Mouse (Mus musculus) thymus, adult 2 months (tissue): ENCODE measurements around the gene Tuft1. TPM values are rescaled to one million over a fixed set of nuclear protein-coding genes. Genes with fewer than 3 reads are reported as not detected.
A peak's percentile ranks its signal among the peaks of the same experiment; 100 is the strongest.

Experiments used
- DNase-seq: peaks from one replicate; pipeline ENCODE4 v3.0.0; 2021
- H3K27ac ChIP-seq: fragments of 200-500 bp; 2 replicates; pipeline ENCODE4 v1.5.1; 2012; ENCODE audit warnings: low read length, control low read depth; ENCODE audit not compliant: control insufficient read depth, insufficient read depth
- H3K27me3 ChIP-seq: fragments of 200-500 bp; 2 replicates; pipeline ENCODE4 v1.6.1; 2012; ENCODE audit warnings: mild to moderate bottlenecking, low read length, moderate library complexity, mixed read lengths; ENCODE audit not compliant: control insufficient read depth, insufficient read depth
- H3K36me3 ChIP-seq: fragments of 200-500 bp; 2 replicates; pipeline ENCODE4 v1.6.1; 2012; ENCODE audit warnings: mild to moderate bottlenecking, low read length, moderate library complexity; ENCODE audit not compliant: control insufficient read depth, insufficient read depth
- H3K4me1 ChIP-seq: fragments of 200-500 bp; replicated peaks from 2 replicates; pipeline ENCODE4 v1.6.1; 2012; ENCODE audit warnings: low read length; ENCODE audit not compliant: control insufficient read depth, insufficient read depth
- H3K4me3 ChIP-seq: fragments of 200-500 bp; 2 replicates; pipeline ENCODE4 v1.5.1; 2012; ENCODE audit warnings: mild to moderate bottlenecking, low read length, control low read depth, moderate library complexity; ENCODE audit not compliant: control insufficient read depth, insufficient read depth
- CTCF ChIP-seq: fragments of 200-500 bp; IDR thresholded peaks from 2 replicates; pipeline ENCODE4 v1.5.1; 2012; ENCODE audit warnings: mild to moderate bottlenecking, control low read depth, low read length, moderate library complexity, borderline replicate concordance; ENCODE audit not compliant: control insufficient read depth, poor library complexity, insufficient read depth; ENCODE audit errors: extremely low read depth
- POLR2A ChIP-seq: fragments of 200-500 bp; IDR thresholded peaks from 2 replicates; pipeline ENCODE4 v1.6.1; 2012; ENCODE audit warnings: mild to moderate bottlenecking, low read length, control low read depth, moderate library complexity; ENCODE audit not compliant: control insufficient read depth, poor library complexity, insufficient read depth; ENCODE audit errors: extremely low read depth
- whole genome bisulfite sequencing: fragments of 180-500 bp; shearing (Covaris S2); methylation state at CpG from one replicate; pipeline ENCODE4 v1.1.7; 2018; 5-methylcytosine and 5-hydroxymethylcytosine counted together
- polyA plus RNA-seq: library from polyadenylated mRNA; depleted of rRNA; stranded (reverse); fragments of >200 nt; gene quantifications from 2 replicates; pipeline ENCODE4 v1.2.3, GENCODE M21; 2012

The Tuft1 gene
- polyA plus RNA-seq, 1 experiment = 10.1 TPM

DNA sequence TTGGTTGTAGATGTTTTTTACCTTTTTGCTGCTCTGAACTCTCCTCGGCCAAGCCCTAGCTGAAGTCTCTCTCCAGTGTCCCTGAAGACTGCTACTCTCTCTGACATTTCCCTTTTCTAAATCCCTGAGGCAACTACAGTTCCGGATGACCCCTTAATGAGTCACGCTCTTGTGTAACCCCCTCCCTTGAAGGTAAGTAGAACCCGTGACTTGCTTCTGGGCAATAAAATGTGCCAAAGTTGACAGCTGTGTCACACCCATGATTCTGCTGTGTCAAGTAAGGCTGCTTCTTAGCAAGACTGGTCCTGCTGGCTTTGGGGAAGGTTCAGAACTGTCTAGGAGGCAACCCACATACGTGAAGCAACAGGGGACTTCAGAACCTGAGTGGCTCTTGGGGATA, 70.7 kb downstream of the Tuft1 start:
- no peak for TF ChIP-seq POLR2A
- TF ChIP-seq CTCF = no peak
- H3K4me3 ChIP-seq = no peak overlapping the region

DNA sequence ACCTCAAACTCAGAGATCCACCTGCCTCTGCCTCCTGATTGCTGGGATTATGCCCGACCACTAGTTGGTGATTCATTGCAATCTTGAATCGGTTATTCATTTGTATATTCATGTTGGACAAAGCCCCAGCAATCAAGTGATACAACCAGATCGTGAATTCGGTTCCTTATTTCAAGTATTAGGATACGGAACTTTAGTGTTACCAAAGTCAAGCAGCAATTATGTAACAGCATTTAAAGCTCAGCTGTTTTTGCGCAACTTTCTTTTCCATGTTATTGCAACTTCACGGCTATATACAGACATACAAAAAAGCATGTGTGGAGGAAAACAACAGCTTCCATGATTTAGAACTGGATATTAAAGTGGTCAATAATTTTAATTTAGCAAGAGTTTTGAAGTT, 75.7 kb downstream of the Tuft1 start:
- Histone ChIP-seq H3K4me1 (peaks cover 10% of the 10 kb centered on the region), H3K36me3 (no peaks in the 10 kb centered on the region), H3K4me3 (no peak overlapping the region), H3K27me3 (no peaks in the 10 kb centered on the region), H3K27ac (no peak overlapping the region)
- DNase-seq = no peak
- TF ChIP-seq CTCF (no peak), POLR2A (no peak)
- 74% methylated on average over 7 of the region's 7 CpGs for WGBS

More for the DNA sequence above, 70.7 kb downstream of the Tuft1 start:
- 0 out of 2 replicates have a peak, but pooled peaks cover 2% of the 10 kb centered on the region for H3K4me1 ChIP-seq
- 90% methylated on average over 5 of the region's 5 CpGs for WGBS
- H3K36me3 ChIP-seq = no peaks in the 10 kb centered on the region
- no peak overlapping the region for H3K27ac ChIP-seq
- no peaks in the 10 kb centered on the region for H3K27me3 ChIP-seq
- no peak for DNase-seq

DNA sequence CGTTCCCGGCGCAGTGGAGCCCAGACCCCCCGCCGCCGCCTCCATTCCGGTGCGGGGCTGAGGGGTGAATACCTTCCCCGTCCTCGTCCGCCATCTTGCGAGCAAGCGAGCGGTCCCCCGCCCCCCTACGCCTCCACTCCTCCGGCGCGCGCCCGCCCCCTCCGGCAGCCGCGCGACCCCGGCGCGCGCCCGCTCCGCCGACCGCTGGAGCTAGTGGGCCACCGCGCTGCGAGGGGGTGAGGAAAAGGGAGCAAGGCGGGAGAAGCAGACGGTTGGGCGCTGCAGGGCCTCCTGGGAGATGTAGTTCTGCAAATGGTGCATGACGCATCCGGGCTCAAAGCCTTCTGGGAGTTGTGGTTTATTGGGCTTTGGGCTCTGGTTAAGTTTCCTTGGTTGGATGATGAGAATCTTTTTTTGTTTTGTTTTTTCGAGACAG, 76.2 kb downstream of the Tuft1 start, which contains the start of gene Snx27:
Snx27 (minus strand) TSS at position 261 of the 436 bp plus-strand sequence.
- no peaks in the 10 kb centered on the region for H3K36me3 ChIP-seq
- peak; percentile 92 for DNase-seq
- no peaks in the 10 kb centered on the region for H3K27me3 ChIP-seq
- peak within 1 kb of the TSS; percentile 79 for H3K4me3 ChIP-seq
- no peak within 1 kb of the TSS for H3K27ac ChIP-seq
- WGBS = under 1% methylated on average over 36 of the region's 42 CpGs
- peaks cover 10% of the 10 kb centered on the region for H3K4me1 ChIP-seq
- TF ChIP-seq CTCF (no peak), POLR2A (peak; percentile 72)

DNA sequence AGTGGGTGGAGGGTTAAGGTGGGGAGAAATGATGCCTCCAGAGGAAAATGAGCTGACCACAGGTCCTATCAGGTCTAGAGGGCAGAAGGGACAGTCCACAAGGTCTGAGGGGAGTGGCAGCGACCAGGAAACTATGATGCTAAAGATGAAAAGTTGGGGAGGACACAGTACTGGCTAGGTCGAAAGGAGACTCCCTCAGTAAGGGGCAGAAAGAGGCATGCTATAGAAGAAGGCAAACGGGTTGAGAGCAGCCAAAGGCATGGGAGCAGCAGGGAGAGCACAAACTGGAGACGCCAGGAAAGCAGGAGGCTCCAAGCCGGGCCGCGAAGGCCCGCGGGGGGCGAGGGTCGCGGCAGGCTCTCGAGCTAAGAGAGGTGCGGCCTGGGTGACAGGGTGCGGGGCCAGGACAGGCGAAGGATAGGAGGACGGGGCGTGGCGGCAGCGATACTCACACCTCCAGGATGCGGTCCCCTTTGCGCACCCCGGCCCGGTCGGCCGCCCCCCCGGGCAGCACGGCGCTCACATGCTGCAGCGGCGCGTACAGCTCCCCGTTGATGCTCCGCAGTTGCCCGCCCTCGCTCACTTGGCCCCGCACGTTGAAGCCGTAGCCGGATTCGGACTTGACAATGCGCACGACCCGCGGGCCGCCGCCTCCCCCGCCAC, 76.7 kb downstream of the Tuft1 start:
- TF ChIP-seq POLR2A (no peak), CTCF (no peak)
- Histone ChIP-seq H3K27ac (no peak overlapping the region), H3K4me1 (peaks cover 10% of the 10 kb centered on the region), H3K4me3 (peak overlapping the region; percentile 79), H3K27me3 (no peaks in the 10 kb centered on the region), H3K36me3 (no peaks in the 10 kb centered on the region)
- 0% methylated on average over 44 of the region's 48 CpGs for WGBS
- no peak for DNase-seq

DNA sequence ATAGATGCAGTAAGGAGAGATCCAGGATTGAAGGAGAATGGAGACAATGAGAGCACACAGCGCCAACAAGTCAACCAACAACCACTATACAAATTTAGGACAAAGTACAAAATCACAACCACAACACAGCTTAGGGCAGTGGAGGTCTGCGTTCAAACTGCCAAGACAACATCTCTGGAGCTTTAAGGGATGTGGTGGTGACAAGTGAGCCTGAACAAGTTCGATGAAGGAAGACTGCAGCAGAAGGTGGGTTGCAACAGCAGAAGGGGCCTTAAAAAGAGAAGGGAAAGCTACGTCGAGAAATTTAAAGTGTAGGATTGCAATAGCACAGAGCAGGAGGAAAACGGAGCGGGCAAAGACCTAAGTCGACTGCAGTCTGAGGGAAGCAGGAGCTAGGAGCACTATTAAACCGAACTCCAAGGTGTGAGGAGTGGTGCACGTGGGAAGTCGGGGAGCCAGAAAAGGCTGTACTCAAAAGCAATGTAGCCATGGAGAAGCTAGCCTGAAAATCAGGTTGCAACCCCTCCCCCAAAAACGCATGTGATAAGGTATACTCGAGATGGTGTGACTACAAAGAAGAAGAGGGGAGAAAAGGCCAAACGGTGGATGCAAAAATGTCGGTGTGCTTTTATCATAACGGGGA, 77.4 kb downstream of the Tuft1 start:
- 17% methylated on average over 16 of the region's 16 CpGs for WGBS
- peak overlapping the region; percentile 79 for H3K4me3 ChIP-seq
- no peak overlapping the region for H3K27ac ChIP-seq
- no peaks in the 10 kb centered on the region for H3K36me3 ChIP-seq
- TF ChIP-seq CTCF (no peak), POLR2A (no peak)
- peak; percentile 15 for DNase-seq
- H3K27me3 ChIP-seq = no peaks in the 10 kb centered on the region
- H3K4me1 ChIP-seq = peaks cover 10% of the 10 kb centered on the region

- Histone ChIP-seq H3K36me3 (no peaks in the 10 kb centered on the region), H3K4me3 (no peak overlapping the region), H3K27me3 (no peaks in the 10 kb centered on the region), H3K27ac (no peak overlapping the region), H3K4me1 (no peaks in the 10 kb centered on the region)
- no peak for DNase-seq
- WGBS = 95% methylated on average over 6 of the region's 6 CpGs
- no peak for TF ChIP-seq CTCF
- no peak for TF ChIP-seq POLR2A
Measured at GRCm38 (mm10) chr3:94574506-94574905, 84.2 kb downstream of the Tuft1 start.
